Mouse (Mus musculus) olfactory bulb, adult 2 months (tissue): ENCODE measurements around the gene Meis2.

Source experiments
- CTCF ChIP-seq: fragments of 200-500 bp; IDR thresholded peaks from 2 replicates; pipeline ENCODE4 v1.5.1; 2012; ENCODE audit warnings: low read depth, mild to moderate bottlenecking, low read length, moderate library complexity; ENCODE audit not compliant: insufficient read depth
- POLR2A ChIP-seq: fragments of 200-500 bp; IDR thresholded peaks from 2 replicates; pipeline ENCODE4 v1.6.1; 2012; ENCODE audit warnings: mild to moderate bottlenecking, low read depth, low read length, moderate library complexity; ENCODE audit not compliant: insufficient read depth

GRCm38 (mm10) chr2:115883520-115883919 lies 182.1 kb downstream of the Meis2 start:
- TF ChIP-seq CTCF: no peak
- TF ChIP-seq POLR2A: no peak
